Mouse (Mus musculus) small intestine, adult 2 months (tissue): Measurements from ENCODE around the gene Slc25a15. TPM values are rescaled to one million over a fixed set of nuclear protein-coding genes. Genes with fewer than 3 reads are reported as not detected.

Experiments
- H3K27ac ChIP-seq: fragments of 200-500 bp; 2 replicates; pipeline ENCODE4 v1.5.1; 2012; ENCODE audit warnings: low read depth, low read length, control low read depth, inconsistent platforms; ENCODE audit not compliant: insufficient read depth
- H3K27me3 ChIP-seq: fragments of 200-500 bp; 2 replicates; pipeline ENCODE4 v1.6.1; 2012; ENCODE audit warnings: mild to moderate bottlenecking, moderate library complexity, low read length, inconsistent platforms; ENCODE audit not compliant: control insufficient read depth, insufficient read depth
- H3K36me3 ChIP-seq: fragments of 200-500 bp; 2 replicates; pipeline ENCODE4 v1.6.1; 2012; ENCODE audit warnings: mild to moderate bottlenecking, low read length, control low read depth, inconsistent platforms; ENCODE audit not compliant: control insufficient read depth, insufficient read depth
- H3K4me1 ChIP-seq: fragments of 200-500 bp; 2 replicates; pipeline ENCODE4 v1.6.1; 2012; ENCODE audit warnings: low read length, inconsistent platforms, mixed read lengths; ENCODE audit not compliant: control insufficient read depth, insufficient read depth, insufficient read length
- H3K4me3 ChIP-seq: fragments of 200-500 bp; 2 replicates; pipeline ENCODE4 v1.5.1; 2012; ENCODE audit warnings: low read depth, mild to moderate bottlenecking, control low read depth, inconsistent platforms, low read length, moderate library complexity
- CTCF ChIP-seq: fragments of 200-500 bp; IDR thresholded peaks from 2 replicates; pipeline ENCODE4 v1.5.1; 2012; ENCODE audit warnings: low read depth, mild to moderate bottlenecking, control low read depth, inconsistent platforms, low read length, moderate library complexity, mixed read lengths; ENCODE audit not compliant: insufficient replicate concordance, insufficient read length; ENCODE audit errors: extremely low read depth
- POLR2A ChIP-seq: fragments of 200-500 bp; IDR thresholded peaks from 2 replicates; pipeline ENCODE4 v1.6.1; 2012; ENCODE audit warnings: low read depth, mild to moderate bottlenecking, control low read depth, inconsistent platforms, low read length, moderate library complexity
- WGBS: fragments of 180-500 bp; shearing (Covaris S2); methylation state at CpG from one replicate; pipeline ENCODE4 v1.1.7; 2018; 5-methylcytosine and 5-hydroxymethylcytosine counted together
- polyA plus RNA-seq: library from polyadenylated mRNA; depleted of rRNA; stranded (reverse); fragments of >200 nt; gene quantifications from 2 replicates; pipeline ENCODE4 v1.2.3, GENCODE M21; 2012; rRNA removed

The Slc25a15 gene
- polyA plus RNA-seq = 13.3 and 52.2 TPM in 2 replicates

DNA sequence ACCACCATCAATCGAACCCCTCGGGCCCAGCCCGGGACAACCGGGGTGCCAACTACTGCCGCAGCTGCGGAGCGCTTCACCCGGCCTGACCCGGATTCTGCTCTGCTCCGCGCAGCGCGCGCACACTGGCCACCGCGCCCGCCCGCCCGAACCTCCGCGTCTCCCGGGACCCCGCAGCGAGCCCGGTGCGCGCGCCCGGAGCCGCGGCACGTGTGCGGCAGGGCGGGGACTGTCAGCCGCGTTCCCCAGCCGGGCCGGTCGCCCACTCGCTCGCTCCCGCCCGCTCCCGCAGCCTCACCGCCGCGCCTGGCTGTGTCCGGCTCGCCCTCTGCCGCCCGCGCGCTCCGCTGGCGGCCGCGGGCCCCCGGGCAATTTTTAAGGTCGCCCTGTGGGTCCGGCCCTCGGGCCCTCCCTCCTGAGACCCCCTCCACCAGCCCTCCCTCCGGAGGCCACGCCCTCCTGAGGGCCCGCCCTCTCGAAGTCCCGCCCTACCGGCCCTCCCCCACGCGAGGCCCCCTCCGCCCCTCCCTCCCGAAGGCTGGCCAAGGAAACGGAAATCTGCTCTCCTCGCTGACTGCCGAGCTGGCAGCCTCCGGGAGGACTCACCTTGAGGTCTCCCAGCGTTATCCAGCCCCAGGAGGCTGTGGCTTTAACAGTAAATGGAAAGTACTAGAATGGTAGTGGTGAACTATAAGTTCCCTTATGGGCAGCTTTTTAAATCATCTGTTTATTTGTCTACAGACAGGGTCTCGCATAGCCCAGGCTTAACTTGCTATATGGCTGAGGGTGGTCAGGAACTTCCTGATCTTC is at the start of gene Slc25a15:
TSS of gene Slc25a15 (minus strand) at position 456 of the 810 bp plus-strand sequence.
- Histone ChIP-seq H3K36me3 (peaks cover 8% of the 10 kb centered on the region), H3K27ac (peak within 1 kb of the TSS; percentile 89), H3K4me1 (peaks cover 5% of the 10 kb centered on the region; the same call in 1 of the 2 replicates), H3K4me3 (peak within 1 kb of the TSS; percentile 84), H3K27me3 (no peaks in the 10 kb centered on the region)
- TF ChIP-seq POLR2A = peak; percentile 98
- no peak for TF ChIP-seq CTCF
- WGBS = 1% methylated on average over 69 of the region's 77 CpGs

DNA sequence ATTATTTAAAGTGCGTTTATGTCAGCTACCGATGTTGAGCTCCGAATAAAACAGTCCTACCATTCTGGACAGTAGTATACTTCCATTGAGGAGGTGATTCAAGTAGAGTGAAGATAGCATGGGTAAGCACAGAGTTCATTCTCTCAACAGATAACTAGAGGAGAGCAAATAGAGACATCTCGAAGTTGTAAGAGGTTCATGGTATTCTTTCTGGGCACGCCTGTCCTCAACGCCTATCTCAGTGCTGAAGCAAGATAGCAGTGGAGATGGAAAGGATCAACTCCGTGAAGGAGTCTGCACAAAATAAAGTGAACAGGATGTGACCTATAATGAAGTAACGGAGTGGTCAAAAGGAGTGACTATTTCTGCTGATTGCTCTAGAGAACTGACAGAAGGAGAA is 13.6 kb upstream of the Slc25a15 start:
- Histone ChIP-seq H3K4me1 (peaks cover 5% of the 10 kb centered on the region; the same call in 1 of the 2 replicates), H3K36me3 (peaks cover 14% of the 10 kb centered on the region), H3K27me3 (no peaks in the 10 kb centered on the region), H3K27ac (peak overlapping the region; percentile 86; the same call in 1 of the 2 replicates), H3K4me3 (peak overlapping the region; percentile 94)
- TF ChIP-seq CTCF (no peak), POLR2A (no peak)
- 3% methylated on average over 8 of the region's 8 CpGs for WGBS

DNA sequence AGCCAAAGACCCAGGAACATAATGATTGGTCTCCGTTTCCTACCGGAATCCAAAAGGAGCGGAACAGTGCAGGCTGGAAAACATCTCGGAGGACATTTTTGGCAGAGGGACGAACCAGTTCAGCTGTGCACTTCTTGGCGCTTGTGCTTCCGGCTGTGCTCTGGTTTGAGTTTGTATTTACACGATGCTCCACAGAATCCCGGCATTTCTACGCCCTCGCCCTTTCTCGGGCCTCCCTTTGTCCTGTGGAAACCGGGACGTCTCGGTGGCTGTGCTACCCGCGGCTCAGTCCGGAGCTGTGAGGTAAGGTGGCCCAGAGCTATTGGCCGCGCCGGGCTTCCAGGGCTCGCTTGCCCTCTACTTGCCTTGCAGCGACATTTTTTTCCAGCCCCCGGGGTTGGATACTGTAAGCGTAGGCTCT is 12.9 kb upstream of the Slc25a15 start, which contains the start of gene Mrps31:
TSS of gene Mrps31 (plus strand) at position 80 of the 421 bp plus-strand sequence.
- no peak; the same call in 1 of the 2 replicates for TF ChIP-seq CTCF
- peak; percentile 40 for TF ChIP-seq POLR2A
- WGBS = under 1% methylated on average over 25 of the region's 25 CpGs
- peaks cover 5% of the 10 kb centered on the region; the same call in 1 of the 2 replicates for H3K4me1 ChIP-seq
- H3K36me3 ChIP-seq = peaks cover 11% of the 10 kb centered on the region
- H3K27me3 ChIP-seq = no peaks in the 10 kb centered on the region
- peak within 1 kb of the TSS; percentile 86 for H3K27ac ChIP-seq
- H3K4me3 ChIP-seq = peak within 1 kb of the TSS; percentile 94

- H3K27ac ChIP-seq = peak overlapping the region; percentile 86
- peak overlapping the region; percentile 94 for H3K4me3 ChIP-seq
- TF ChIP-seq POLR2A = no peak
- TF ChIP-seq CTCF = no peak
- peaks cover 5% of the 10 kb centered on the region; the same call in 1 of the 2 replicates for H3K4me1 ChIP-seq
- H3K27me3 ChIP-seq = no peaks in the 10 kb centered on the region
- peaks cover 7% of the 10 kb centered on the region for H3K36me3 ChIP-seq
- 6% methylated on average over 16 of the region's 16 CpGs for WGBS
Measured at GRCm38 (mm10) chr8:22410688-22411281, 12.4 kb upstream of the Slc25a15 start.

- 74% methylated on average over 6 of the region's 6 CpGs for WGBS
Measured at GRCm38 (mm10) chr8:22405733-22406132, 7.3 kb upstream of the Slc25a15 start.

GRCm38 (mm10) chr8:22403235-22403634 is 4.8 kb upstream of the Slc25a15 start:
- H3K36me3 ChIP-seq = no peaks in the 10 kb centered on the region
- no peaks in the 10 kb centered on the region; the same call in 1 of the 2 replicates for H3K4me1 ChIP-seq
- no peak overlapping the region for H3K4me3 ChIP-seq
- H3K27ac ChIP-seq = no peak overlapping the region
- H3K27me3 ChIP-seq = no peaks in the 10 kb centered on the region
- no peak for TF ChIP-seq POLR2A
- TF ChIP-seq CTCF = no peak
- 88% methylated on average over 2 of the region's 2 CpGs for WGBS

More at GRCm38 (mm10) chr8:22405733-22406132, 7.3 kb upstream of the Slc25a15 start:
- Histone ChIP-seq H3K4me1 (no peaks in the 10 kb centered on the region), H3K27me3 (no peaks in the 10 kb centered on the region), H3K36me3 (no peaks in the 10 kb centered on the region), H3K27ac (no peak overlapping the region), H3K4me3 (no peak overlapping the region)
- TF ChIP-seq CTCF (no peak), POLR2A (no peak)

- peaks cover 2% of the 10 kb centered on the region; the same call in 1 of the 2 replicates for H3K4me1 ChIP-seq
- 0 out of 2 replicates have a peak, but pooled peaks cover under 1% of the 10 kb centered on the region for H3K36me3 ChIP-seq
- no peak overlapping the region for H3K4me3 ChIP-seq
- H3K27me3 ChIP-seq = no peaks in the 10 kb centered on the region
- H3K27ac ChIP-seq = no peak overlapping the region
- WGBS = 88% methylated on average over 4 of the region's 4 CpGs
- TF ChIP-seq POLR2A = no peak
- TF ChIP-seq CTCF = no peak
Measured at GRCm38 (mm10) chr8:22400593-22400992, 2.2 kb upstream of the Slc25a15 start.
